Mouse (Mus musculus): ENCODE data around the gene Ccnyl1. TPM values are rescaled to one million over a fixed set of nuclear protein-coding genes. Genes with fewer than 3 reads are reported as not detected.
A peak's percentile ranks its signal among the peaks of the same experiment; 100 is the strongest.
"Not testable (repeated sequence)": the region's sequence is repeated elsewhere in the genome, so short reads cannot be mapped to it uniquely, and the experiment has no call there.

The Ccnyl1 gene
- total RNA-seq (2021), result 10 to 100 TPM; 12.9 to 14.8 TPM
- long read RNA-seq, experiment 1, partial matches to known transcripts, result 2 of 7 reads
- long read RNA-seq, experiment 1, other reads (novel, unspliced or antisense), result 4 of 7 reads
- long read RNA-seq, experiment 2, partial matches to known transcripts, result 0 of 4 reads
- long read RNA-seq, experiment 2, other reads (novel, unspliced or antisense), result 1 of 4 reads

DNA sequence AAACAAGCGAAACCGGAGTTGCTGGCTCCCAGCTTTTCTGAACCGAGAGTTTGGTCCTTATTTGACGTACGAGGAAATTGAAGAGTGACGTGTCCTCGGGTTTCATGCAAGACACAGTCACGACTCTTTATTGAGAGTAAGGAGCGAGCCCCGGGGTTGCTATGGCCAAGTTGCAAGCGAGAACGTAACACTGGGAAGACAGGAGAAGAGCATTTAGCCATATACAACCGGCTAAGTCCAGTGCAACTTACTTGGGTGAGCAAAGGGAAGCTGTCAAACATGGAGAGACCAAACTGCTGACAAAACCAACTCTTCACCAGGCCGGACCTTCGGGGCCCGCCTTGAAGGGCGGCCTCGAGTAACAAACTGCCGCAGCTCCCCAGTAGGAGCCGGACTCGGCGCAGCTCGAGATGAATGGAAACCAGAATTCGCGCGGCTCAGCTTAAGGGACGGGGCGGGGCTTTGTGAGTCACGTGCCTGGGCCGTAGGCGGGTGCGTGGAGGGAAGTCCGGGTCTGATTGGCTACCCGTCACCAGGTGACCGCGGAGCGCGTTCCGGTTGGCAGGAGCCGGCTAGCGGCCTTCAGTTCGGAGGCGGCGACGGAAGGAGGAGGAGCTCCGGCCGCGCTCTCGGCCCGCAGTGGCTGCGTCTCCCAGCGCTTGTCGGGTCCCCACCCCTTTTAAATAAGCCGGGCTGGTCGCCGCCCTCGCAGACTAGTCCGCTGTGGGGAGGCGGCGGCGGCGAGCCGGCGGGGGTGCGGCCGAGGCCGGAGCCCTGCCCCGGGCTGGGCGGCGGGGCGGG, at the start of gene Ccnyl1:
Gene Ccnyl1 (plus strand): TSS at position 243 of the 801 bp plus-strand sequence.
- TF ChIP-seq CTCF (conservative IDR thresholded peaks at IDR 0.05), result peak; percentile 41
- Histone ChIP-seq H3K27ac (peak within 1 kb of the TSS; percentile 88), H3K4me3 (peak within 1 kb of the TSS; percentile 79)
- peak; percentile 97 to 99 for DNase-seq (ENCODE audit: low spot score in 2 of 2)

DNA sequence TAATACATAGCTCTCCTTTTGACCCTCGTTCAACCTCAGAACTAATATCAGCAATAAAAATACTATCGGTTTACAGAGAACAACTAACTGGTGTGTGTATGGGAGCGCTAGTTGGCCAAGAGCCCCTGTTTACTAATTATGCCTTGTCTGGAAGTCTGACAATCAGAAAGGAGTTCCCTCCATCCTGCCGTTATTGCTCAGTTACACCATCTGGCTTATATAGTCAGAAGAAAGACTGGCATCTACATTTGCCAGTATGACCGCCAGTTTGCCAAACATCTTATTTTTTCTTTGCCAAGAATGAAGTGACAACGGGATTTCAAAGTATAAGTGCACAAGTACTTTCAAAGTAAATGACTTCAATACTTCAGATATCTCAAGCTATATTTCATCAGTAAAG, 49.2 kb upstream of the Ccnyl1 start:
- no peak for TF ChIP-seq CTCF (conservative IDR thresholded peaks at IDR 0.05)
- no peak overlapping the region for H3K27ac ChIP-seq
- H3K4me3 ChIP-seq, result no peak overlapping the region
- DNase-seq (ENCODE audit: low spot score in 2 of 2), result peak in 1 of 2 experiments; percentile 33

DNA sequence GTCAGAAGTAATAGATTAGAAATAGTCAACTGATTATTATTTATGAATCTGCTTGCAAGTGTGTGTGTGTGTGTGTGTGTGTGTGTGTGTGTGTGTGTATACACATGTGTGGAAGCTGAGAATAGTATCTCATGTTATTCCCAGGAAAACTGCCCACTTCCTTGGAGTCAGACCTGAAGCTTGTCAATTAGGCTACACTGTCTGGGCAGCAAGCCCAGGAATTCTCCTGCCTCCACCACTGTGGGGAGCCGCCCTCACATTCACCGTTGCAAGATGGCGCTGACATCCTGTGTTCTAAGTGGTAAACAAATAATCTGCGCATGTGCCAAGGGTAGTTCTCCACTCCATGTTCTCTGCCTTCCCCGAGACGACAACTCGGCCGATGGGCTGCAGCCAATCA, 47.7 kb upstream of the Ccnyl1 start:
- not testable (repeated sequence) for H3K27ac ChIP-seq; H3K4me3 ChIP-seq; DNase-seq (ENCODE audit: low spot score in 2 of 2)

DNA sequence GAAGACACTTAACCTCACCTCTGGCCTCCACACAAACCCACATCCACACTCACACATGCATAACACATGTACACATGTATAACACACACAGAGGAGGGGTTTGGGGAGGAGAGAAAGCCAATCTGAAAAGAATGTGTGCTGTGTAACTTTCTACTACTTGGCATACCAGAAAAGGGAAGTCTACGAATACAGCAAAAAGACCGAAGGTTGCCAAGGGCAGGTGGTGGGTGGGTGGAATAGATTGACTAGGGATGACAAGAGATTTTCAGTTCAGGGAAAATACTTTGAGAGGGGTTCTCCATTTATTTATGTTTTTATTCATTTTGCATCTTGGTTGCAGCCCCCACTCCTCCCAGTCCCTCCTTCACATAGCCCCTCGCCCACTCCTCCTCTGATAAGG, 45.7 kb upstream of the Ccnyl1 start:
- Histone ChIP-seq H3K4me3 (no peak overlapping the region), H3K27ac (no peak overlapping the region)
- no peak for TF ChIP-seq CTCF (conservative IDR thresholded peaks at IDR 0.05)
- DNase-seq (ENCODE audit: low spot score in 2 of 2), result peak in 1 of 2 experiments; percentile 39

DNA sequence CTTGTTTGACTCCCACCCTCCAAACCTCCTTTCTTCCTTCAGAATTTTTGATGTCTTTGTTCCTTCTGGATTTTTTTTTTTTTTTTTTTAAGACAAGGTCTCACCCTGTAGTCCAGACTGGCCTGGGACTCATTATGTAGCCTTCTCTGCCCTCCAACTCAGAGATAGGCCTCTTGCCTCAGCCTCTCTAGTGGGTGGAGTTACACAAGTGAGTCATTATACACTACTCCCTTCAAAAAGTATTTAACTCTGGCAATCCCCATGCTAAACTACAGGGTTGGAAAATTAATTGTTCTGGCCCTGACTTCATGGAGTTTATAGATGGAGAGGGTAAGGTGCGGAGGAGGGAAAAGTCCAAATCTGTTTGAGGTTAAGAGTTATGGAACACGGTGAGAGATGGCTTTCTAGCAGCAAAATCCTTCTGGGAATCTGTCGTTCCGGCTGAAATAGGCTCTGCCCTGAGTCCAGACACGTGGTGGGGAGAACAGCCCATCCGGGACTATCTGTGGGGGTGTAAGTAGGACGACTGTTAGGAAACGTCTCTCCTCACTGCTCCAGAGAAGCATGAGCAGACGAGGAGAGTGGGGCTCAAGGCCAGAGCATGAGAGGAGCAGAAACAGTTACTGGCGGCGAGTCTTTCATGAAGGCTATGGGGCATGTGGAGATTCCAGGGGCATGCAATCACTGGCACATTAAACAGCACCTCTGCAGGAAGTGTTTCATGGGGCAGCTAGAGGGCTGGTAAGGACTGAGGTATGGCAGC, 40.7 kb upstream of the Ccnyl1 start:
- TF ChIP-seq CTCF (conservative IDR thresholded peaks at IDR 0.05), result no peak
- Histone ChIP-seq H3K4me3 (no peak overlapping the region), H3K27ac (no peak overlapping the region)
- no peak for DNase-seq (ENCODE audit: low spot score in 2 of 2)

DNA sequence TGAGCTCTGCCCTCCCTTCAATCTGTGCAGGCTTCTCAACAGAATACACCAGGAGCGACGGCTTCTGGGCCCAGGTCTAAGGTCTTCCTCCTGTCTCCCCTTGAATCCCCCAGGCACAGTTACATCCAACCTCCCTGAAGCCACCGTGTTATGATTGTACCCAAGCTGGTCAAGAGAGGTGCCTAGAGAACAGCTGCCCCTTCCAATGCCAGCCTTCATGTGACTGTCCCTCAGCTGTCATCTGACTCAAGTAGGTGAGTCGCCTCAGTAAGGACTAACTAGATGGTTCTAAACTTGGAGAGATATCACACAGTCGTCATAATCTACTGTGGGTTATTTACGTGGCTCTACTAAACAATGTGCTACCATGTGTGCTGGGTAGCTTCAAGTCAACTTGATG, 36.6 kb upstream of the Ccnyl1 start:
- no peak for TF ChIP-seq CTCF (conservative IDR thresholded peaks at IDR 0.05)
- Histone ChIP-seq H3K4me3 (no peak overlapping the region), H3K27ac (no peak overlapping the region)

DNA sequence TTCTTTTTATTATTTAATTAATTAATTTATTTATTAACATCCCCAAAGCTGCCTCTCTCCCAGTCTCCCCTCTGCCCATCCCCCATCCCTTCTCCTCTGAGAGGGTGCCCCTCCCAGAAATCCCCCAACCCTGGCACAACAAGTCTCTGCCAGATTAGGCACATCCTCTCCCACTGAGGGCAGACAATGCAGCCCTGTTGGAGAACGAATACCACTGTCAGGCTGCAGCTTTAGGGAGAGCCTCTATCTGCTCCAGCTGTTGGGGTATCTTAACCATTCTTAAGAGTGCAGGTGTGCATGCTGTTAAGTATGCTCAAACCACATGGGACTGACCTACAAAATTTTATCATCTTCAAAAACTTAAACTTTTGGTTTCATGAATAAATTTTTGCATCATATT, 34.8 kb upstream of the Ccnyl1 start:
- Histone ChIP-seq H3K27ac (no peak overlapping the region), H3K4me3 (no peak overlapping the region)
- DNase-seq (ENCODE audit: low spot score in 2 of 2), result no peak
- TF ChIP-seq CTCF (conservative IDR thresholded peaks at IDR 0.05), result no peak

More for the DNA sequence above, 36.6 kb upstream of the Ccnyl1 start:
- no peak for DNase-seq (ENCODE audit: low spot score in 2 of 2)

DNA sequence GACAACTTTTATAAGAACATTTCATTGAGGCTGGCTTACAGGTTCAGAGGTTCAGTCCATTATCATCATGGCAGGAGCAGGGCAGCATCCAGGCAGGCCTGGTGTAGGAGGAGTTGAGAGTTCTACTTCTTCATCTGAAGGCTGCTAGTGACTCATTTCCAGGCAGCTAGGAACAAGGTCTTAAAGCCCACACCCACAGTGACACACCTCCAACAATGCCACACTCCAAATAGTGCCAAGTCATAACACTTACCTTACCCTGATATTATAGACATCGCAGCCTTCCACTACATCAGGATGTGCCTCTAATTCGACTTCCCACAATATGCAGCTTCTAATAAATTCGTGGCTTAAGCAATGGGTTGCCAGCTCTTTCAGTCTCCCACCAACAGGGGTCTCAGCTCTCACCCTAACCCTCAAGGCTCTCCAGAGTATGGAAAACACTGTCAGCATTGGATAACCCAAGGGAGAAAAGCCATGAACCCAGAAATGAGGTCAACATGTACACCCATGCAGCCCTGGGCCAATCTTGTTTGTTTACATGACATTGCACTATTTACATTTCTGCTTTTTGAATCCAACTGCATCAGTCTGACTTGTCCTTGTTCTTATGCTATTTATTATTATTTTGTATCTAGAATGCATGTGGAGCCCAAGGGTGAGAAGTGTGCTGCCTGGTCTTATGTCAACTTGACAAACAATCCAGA, 33.7 kb upstream of the Ccnyl1 start:
- no peak for DNase-seq (ENCODE audit: low spot score in 2 of 2)
- TF ChIP-seq CTCF (conservative IDR thresholded peaks at IDR 0.05), result no peak
- H3K4me3 ChIP-seq, result no peak overlapping the region
- no peak overlapping the region for H3K27ac ChIP-seq

DNA sequence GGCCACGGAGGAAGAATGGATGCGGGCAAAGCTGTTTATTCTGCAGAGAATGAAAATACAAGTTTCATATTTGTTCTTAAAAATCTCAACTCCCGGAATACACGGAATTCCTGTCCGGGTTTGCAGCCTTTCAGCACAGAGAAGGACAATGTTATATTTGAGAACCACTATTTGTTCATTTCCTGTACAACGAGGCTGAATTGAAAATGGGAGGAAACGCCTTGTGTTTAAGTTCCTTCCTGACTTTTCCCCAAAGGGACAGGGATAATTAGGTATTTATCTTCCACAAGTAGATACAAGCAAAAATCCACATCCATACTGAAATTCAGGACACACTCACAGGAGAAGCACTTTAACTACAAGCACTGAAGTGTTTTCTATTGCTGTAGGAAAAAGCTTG, 31.4 kb upstream of the Ccnyl1 start:
- no peak overlapping the region for H3K4me3 ChIP-seq
- no peak for TF ChIP-seq CTCF (conservative IDR thresholded peaks at IDR 0.05)

DNA sequence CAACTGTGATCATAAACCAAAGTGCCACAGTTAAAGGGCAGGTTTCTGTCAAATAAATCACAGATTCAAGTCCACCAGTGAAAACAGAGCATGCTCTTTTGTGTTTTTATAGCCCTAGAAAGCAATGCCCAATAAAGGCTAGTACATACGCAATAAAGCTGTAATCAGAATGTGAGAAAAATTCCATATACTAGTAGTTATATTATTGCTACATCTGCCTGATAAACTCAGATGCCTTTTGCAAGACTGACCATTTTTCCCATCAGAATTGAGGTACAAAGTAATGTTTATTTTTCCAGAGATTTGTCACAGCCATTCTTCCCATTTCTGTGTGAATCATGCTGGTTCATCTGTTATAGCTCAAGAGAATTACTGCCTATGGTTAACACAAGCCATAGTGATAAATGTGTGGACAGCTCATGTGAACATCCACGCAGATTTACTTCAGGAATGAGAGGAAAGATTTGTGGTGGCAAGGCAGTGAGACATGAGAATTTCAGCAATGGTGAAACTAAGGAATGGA, 23.1 kb upstream of the Ccnyl1 start:
- no peak overlapping the region for H3K4me3 ChIP-seq
- no peak for DNase-seq (ENCODE audit: low spot score in 2 of 2)
- no peak overlapping the region for H3K27ac ChIP-seq
- no peak for TF ChIP-seq CTCF (conservative IDR thresholded peaks at IDR 0.05)

More for the DNA sequence above, 31.4 kb upstream of the Ccnyl1 start:
- DNase-seq (ENCODE audit: low spot score in 2 of 2), result no peak
- H3K27ac ChIP-seq, result no peak overlapping the region

DNA sequence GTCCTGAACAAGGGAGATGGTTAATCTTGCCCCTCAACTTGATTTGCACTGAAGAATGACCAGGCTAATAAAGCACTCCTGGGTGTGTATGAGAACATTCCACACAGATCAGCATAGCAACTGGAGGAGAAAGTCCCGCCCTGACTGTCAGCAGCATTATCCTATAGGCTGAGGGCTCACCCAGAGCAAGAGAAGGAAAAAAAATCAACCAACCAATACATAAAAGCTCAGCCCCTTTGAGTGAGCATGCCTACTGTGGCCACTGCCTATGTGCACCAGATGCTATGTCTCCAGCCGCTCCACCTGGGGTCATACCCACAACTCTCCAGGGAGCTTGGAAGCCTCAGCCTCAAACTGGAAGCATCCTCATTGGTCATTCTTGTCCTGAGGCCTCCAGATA, 20.8 kb upstream of the Ccnyl1 start:
- TF ChIP-seq CTCF (conservative IDR thresholded peaks at IDR 0.05), result no peak
- Histone ChIP-seq H3K27ac (no peak overlapping the region), H3K4me3 (no peak overlapping the region)
- no peak for DNase-seq (ENCODE audit: low spot score in 2 of 2)

DNA sequence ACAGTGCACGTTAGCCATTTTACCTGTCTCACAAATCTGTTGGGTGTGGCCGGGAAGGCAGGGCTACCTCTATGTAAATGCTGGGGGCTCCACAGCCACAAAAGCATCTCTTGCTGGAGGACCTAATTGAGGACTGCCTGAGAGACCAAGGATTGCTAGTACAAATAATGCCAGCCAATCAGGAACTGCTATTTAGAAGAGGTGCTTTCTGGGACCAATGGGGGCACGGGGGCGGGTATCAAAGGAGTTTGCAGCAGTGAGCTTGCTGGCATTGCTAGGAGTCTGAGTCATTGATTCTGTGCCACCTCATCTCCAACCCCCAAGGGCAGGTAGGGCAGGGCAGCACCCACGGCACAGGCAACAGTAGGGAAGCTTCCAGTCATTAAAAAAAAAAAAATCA, 16.3 kb upstream of the Ccnyl1 start:
- no peak for DNase-seq (ENCODE audit: low spot score in 2 of 2)
- H3K27ac ChIP-seq, result no peak overlapping the region
- TF ChIP-seq CTCF (conservative IDR thresholded peaks at IDR 0.05), result no peak
- no peak overlapping the region for H3K4me3 ChIP-seq
